Mouse (Mus musculus) mouse trophoblast stem cell (cell line): Measurements from ENCODE around the gene Mobp.
"Not testable (repeated sequence)": the region's sequence is repeated elsewhere in the genome, so short reads cannot be mapped to it uniquely, and the experiment has no call there.

ENCODE experiments used
- in situ Hi-C, 2 experiments: fragments of 300-500 bp; cut with MseI, MboI; formaldehyde crosslinking; loops; 2 replicates in 1 of 2; 3 replicates in 1 of 2; pipeline ENCODE4 v1.15.1; 2025

Mobp gene

DNA sequence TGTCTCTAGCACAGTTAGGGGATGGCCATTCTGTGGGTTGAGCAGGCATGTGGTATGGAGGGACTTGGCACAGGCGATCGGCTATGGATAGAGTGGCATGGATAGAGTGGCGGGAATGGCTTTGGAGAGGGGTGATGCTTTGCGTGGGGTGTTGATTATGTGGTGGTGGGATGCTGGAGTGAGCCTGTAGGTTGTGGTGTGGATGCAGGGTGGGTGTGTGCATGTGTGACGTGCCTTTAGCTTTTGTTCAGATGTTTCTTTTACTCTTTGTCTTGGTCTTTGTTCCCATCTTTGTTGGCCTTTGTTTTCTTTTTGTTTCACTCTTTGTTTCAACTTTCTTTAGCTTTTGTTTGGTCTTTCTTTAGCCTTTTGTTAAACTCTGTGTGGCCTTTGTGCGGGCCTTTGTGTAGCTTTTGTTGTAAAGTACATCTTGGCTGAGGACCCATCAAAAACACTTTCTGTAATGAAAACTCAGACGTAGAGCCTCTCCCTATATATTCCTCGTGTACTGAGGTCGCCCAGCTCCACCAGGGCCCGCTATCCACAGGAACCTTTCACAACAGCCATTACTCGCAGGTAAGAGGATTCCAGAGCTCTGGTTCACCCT is at the start of gene Mobp:
TSS of gene Mobp (plus strand) at position 486 of the 607 bp plus-strand sequence.
- in situ Hi-C loops = no loop called here

DNA sequence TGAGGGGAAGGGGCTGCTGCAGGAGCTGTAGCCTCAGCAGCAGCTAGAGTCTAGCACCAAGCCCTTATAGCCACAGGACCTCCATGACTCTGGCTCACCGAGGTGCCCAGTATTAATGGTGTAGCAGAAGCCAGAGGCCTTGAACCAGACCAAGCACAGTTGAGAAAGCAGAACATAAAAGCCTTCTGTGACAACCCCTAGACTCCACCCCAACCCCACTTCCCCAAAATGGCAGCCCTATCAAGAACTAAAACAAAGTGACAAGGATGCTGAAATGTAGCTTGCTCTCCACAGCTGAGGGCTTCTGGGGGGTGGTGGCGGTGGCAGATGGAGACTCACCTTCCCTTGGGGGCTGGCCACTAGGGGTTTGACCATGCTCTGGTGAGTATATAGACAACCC is 48.3 kb upstream of the Mobp start:
- in situ Hi-C loops = no loop called here

DNA sequence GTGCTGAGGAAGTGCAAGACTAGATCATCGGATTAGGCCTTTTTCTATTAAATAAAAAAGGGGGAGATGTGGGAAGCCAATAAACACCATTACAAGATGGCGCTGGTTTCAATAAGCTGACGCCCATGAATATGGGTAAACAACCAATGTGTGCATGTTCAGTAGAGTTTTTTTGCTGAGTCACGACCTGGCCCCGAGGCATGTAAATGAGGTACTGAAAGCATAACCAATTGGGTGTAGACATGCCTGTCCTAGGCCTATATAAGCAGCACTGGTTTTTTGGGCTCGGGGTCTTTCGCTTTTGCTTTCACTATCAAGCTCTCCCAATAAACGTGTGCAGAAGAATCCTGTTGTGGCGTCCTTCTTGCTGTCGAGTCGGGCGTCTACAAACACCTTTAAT is 40.6 kb upstream of the Mobp start:
- in situ Hi-C loops = not testable (repeated sequence)

DNA sequence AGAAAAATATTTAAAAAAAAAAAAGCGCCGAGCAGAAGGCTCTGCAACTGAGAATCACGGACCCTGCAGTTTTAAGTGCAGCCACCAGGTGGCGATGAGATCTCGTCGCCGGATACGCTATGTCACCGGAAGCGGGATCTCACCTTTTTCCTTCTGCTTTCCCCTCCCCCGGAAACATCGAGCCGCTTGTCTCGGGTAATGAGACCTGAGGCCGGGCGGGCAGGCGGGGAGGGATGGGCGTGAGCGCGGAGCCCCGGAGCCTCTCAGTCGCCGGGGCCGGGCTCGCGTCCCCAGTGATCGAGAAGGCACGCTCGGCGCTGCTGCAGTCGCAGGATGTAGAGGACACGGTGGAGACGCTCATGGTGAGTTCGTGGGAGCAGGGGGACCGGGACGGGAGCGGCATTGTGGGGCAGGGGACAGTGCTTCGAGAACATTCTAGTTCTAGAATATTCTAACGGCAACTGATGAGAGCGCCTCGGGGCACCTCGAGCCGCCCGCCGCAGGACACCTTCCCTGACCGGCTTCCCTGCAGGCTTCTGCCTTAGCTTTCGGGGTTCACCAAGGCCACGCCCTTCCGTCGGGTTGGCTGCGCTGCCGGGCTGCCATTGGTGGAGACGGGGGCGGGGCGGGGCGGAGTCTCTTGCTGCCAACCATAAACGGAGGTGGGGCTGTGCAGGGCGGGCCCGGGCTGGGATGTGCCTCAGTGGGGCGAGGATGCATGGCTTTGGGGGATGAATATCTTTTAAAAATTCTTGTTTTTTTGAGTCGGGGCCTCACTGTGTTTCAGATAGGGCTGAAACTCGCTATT is 39.1 kb upstream of the Mobp start, which contains the start of gene Slc25a38:
TSS of gene Slc25a38 (plus strand) at position 164 of the 808 bp plus-strand sequence.
- in situ Hi-C loops = no loop called here

DNA sequence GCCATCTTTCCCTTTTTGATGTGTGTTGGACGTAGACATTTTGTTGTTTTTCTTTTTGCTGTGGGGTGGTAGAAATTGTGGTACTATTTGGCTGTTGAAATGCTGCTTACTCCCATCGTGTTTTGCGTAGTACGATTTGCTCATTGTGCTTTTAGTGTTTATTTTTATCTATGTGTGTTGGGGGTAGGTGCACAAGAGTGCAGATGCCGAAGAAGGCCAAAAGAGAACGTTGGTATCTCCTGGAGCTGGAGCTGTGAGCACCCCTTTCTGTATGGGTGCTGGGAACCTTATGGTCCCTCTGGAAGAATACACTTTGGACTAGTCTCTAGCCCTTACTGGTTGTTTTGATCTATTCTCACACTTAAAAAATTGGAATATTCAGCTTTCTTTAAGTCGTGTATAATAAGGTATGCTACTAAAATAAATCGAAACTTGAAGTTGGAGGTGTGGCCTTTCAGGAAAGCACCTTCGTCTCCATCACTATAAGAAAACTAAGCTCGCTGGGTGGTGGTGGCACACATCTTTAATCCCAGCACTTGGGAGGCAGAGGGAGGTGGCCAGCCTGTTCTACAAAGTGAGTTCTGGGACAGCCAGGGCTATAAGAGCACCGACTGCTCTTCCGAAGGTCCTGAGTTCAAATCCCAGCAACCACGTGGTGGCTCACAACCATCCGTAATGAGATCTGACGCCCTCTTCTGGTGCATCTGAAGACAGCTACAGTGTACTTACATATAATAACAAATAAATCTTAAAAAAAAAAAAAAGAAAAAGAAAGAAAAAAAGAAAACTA is 38.2 kb upstream of the Mobp start:
- in situ Hi-C loops = no loop called here

DNA sequence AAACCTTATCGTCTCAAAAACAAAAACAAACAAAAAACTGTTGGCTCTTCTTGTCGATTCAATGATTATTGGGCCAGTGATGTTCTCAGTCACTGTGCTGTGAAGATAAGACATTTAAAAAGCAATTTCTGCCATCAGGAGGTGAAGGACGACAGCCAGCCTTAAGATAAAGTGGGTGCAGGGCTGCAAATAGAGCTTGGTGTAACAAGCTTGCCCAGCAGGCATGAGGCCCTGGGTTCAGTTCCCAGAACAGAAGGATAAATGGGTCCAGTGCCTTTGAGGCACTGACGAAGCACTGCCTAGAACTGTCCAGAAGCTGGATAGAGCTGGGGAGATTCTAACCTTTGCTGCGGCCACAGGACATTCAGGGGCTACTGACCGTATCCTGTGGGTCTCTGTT is 37.0 kb upstream of the Mobp start:
- in situ Hi-C loops = no loop called here

DNA sequence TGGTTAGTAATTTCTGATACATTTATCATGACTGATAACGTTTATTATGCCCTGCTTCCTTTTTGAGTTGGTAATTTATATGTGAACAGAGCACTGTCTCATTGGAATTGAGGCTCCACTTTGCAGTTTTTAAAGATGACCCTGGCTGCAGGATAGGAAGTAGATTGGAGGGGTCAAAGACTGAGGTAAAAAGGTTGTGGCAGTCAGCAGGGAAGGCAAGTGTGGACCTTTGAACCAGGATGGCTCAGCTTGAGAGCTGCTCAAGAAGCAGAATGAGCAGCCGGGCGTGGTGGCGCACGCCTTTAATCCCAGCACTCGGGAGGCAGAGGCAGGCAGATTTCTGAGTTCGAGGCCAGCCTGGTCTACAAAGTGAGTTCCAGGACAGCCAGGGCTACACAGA is 36.1 kb upstream of the Mobp start:
- in situ Hi-C loops = no loop called here

DNA sequence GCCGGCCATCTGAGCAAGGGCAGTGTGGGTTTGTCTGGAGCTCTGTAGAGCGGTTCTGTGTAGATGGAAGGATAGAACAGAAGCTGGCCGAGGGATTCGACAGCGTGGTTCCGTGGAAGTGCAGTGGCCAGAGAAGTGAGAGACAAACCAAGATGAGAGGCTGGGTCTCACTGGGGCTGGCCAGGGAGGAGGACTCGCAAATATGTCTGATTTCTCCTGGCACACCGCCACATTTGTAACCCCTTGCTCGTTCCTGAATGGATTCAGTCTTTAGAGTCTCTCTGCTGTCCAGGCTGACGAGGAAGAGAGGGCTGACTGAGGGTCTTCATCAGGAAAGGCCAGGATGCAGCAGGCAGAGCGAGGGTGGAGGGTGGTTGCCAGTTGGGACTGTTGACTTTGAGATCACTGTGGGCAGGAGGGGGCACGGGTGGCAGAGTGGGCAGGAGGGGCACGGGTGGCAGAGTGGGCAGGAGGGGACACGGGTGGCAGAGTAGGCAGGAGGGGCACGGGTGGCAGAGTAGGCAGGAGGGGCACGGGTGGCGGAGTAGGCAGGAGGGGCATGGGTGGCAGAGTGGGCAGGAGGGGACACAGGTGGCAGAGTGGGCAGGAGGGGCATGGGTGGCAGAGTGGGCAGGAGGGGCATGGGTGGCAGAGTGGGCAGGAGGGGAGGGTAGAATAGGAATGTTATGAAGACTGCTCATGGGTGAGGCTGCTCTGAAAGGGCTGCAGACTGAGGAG is 35.3 kb upstream of the Mobp start:
- in situ Hi-C loops = no loop called here

DNA sequence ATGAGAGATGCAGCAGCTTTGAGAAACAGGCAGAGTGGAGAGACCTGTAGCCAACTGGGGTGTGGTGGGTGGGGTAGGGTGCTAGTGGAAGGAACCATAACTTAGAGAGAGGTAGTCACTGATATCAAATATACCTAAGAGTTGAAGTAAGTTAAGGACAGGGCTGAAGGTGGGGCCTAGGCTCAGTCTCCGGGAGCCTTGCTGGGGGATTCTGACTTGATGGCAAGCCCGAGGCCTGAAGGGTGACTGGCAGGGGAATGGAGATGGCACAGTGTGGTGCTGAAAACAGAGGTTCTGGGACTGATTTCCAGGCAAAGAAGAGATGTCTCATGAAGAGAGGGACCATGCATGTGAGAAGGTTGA is 34.7 kb upstream of the Mobp start:
- in situ Hi-C loops = no loop called here

DNA sequence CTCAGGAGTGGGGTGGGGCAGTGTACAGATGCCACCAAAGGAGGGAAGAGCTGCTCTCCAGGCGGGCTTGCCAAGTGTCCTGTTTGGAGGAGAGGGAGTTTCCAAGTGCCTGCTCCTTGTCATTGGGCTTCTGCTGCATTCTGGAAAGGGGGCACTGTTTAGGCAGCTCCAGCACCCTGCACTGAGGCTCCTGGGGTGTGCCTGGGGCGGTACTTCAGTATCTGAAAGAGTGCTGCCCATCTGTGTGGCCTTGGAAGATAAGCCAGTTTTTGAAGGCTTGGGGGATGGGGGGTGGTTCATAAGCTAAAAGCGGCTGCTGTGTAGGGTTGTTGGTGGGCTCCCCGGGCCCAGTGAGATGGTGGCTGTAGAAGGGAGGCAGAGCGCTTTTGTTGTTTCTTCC is 33.9 kb upstream of the Mobp start:
- in situ Hi-C loops = no loop called here

DNA sequence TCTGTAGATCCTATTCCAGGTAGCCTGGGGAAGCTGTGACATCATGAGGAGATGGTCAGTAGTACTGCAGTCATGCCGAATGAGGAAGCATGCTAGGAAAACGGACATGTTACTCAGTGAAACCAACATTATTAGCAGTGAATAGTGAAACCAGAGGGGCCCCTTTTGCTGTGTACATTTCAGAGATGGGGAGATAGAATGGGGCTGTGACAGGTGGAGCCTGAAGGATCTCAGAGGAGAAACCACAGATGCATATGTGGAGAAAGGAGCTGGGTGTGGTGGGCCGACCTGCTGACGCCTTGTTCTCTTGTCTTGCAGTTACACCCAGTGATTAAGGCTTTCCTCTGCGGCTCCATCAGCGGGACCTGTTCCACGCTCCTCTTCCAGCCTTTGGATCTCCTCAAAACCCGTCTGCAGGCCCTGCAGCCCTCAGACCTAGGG is 33.3 kb upstream of the Mobp start:
- in situ Hi-C loops = no loop called here

DNA sequence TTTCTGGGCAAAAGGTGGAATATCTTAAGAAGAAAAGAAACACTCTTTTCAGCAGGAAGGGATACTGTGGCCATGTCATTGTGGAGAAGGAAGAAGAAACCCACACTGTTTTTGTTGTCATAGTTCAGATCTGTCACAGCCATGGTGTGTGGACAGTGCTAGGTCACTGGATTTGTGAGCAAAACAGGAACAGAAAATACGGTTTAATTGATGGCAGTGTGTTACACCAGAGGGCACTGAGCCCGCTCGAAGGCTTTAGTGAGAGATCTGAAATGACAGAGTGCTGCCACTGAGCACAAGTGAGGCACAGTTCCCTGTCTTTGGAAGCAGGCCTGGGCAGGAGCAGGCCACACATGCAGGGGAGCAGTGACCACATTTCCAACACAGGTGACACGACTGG is 31.3 kb upstream of the Mobp start:
- in situ Hi-C loops = no loop called here

DNA sequence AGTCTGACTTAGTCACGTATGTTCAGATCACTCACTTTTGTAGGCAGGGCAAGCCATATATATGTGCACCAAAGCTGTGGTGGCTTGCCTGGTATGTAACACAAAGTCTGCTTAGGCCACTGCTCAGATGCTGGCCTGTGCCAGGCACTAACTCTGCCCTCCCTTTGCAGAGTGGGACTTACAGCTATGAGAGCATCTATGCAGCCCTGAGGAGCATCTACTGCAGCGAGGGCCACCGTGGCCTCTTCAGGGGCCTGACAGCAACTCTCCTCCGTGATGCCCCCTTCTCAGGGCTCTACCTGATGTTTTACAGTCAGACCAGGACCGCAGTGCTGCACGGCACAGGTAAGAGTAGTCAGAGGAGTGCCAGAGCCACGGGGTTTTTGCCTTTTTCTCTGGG is 29.0 kb upstream of the Mobp start:
- in situ Hi-C loops = no loop called here

DNA sequence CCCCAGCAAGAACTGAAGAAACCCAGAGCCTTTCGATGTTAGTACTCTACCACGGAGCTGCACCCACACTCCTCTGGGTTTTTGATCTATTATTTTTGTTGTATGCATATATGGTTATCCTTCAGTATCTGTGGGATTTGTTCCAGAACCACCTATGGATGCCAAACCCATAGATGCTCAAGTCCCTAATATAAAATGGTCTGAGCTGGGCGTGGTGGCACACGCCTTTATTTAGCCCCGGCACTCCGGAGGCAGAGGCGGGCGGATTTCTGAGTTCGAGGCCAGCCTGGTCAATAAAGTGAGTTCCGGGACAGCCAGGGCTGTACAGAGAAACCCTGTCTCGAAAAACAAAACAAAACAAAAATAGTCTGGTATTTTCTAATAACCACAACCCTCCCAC is 22.6 kb upstream of the Mobp start:
- in situ Hi-C loops = no loop called here

DNA sequence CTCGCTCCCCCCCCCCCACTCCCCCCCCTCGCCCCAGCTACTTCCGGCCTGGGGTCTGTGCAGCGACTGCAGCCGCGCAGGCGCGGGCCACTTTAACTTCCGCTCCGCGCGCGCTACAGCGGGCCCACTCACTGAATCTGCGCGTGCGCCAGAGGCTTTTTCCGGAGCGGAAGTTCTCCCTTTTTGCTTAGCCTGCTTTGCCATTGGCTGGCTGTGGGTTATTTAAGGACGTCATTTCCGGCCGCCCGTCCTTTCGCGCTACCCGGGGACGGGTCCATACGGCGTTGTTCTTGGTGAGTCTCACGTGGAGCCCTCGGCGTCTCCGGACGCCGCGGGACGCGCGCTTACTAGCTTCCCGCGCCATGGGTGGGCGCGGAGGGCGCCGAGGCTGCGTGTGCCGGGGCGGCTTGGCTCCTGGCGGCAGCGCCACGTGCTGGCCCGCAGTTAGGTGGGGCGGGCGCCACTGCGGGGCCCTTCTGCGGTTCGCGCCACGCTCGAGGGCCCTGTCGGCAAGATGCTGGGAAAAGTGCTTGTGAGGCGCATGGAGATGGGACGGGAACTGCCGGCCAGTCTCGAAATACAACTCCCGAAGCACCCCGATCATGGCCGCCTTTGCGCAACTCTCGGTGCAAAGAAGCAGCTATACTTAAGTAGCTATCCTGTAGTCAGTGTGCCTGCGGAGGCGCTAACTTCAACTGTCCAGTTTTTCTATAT is 21.8 kb upstream of the Mobp start, which contains the start of gene Rpsa:
TSS of gene Rpsa (plus strand) at position 152 of the 714 bp plus-strand sequence.
- in situ Hi-C loops = no loop called here

DNA sequence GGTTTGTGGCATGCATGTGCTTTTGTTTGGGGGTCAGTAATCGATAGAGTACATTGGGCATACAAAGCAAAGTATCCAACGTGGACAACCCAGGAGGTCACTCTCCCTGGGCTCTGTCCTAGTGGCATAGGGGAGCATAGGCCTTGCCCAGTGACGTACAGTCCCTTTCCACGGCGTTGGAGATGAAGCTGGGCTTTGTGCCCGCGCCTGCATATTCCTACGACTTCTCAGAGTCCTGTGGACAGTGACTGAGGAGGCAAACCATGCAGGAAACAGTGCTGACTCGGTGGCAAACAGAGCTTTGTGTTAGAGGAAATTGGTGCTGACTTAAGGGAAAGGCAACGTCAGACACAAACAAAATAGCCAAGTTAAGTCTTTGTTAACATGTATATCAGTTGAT is 20.2 kb upstream of the Mobp start:
- in situ Hi-C loops = no loop called here

DNA sequence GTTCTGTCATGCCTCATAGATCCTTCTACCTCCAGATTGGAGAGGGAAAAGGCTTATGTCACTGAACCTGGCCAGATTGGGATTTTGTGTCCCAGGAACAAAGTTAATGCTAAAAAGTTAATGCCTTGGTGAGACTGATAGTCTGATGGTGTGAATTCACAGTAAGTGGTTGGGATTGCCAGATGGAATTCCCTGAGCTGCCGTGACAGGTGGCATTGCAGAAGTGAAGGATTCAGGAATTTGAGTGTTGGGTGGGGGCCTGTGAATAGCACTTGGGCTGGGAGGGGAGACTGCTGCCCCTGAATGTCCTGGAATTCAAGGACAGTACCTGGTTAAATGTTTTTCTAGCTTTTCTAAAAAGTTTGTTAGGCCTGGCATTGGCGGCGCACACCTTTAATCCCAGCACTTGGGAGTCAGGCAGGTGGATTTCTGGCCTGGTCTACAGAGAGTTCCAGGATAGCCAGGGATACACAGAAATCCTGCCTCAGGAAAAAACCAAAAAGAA is 17.7 kb upstream of the Mobp start:
- in situ Hi-C loops = no loop called here

DNA sequence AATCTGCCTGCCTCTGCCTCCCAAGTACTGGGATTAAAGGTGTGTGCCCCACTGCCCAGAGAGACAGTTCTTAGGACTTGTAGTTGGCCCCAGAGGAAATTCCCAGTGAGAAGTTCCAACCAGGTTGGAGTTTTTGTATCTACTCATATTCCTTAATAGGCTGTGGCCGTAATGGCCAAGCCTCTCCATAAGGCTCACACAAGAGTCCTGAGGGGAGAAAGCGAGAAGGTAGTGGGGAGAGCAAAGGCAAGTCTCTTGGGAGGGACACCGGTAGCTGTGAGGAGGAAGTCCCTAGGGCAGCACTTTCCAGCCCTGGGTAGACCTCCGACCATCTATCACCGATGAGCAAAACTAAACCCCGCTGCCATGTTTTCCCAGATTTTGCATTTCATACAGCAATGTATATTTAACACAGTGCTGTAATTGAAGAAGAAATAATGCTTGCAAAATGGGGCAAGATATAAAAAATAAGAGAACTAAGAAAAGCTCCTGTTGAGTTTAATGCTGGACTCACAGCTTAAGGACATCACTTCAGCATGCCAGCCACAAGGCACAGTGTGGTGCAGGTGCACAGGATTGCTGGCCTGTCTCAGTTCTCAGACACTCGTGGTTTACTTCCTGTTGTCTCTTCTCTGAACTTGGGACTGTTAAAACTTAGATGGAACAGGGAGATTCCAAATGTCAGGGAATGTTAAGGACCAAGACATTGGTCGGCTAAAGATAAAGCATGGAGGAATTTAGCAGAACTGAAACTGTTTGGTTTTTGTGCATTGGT is 16.3 kb upstream of the Mobp start:
- in situ Hi-C loops = no loop called here

DNA sequence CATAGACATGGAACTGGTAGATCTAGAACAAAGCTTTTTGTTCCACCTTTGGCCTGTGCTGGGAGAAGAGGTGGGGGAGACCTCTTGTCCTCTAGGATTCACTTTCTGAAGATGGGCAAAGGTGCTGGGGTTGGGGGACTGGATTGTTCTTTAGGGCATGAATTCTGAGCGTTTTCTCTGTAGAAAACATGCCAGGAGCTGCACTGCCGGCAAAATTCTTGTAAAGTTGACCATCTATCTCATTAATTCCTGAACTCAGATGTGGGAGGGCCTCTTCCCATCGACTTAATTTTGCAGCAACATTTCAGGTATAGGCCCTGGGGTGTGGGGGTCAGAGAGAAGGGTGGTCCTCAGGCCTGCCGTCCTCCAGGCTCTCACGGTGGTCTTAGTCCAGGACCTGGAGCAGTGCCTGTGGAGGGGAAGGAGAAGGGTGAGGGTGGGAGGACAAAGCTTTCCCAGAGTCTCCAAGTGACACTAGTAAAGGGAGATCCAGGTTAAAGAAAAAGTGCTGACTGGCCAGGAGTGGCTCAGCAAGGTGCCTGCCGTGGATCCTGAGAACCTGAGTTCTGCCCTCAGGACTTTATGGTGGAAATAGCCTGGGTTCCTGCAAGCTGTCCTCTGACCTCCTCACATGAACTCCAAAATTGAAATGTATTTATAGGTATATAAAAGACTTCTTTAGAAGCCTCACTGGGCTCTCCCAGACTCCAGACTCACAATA is 15.6 kb upstream of the Mobp start:
- in situ Hi-C loops = no loop called here
